Mouse (Mus musculus) brain, embryonic 18.5 days (tissue): ENCODE results near the gene Ccdc7a.

Source experiments
- DNase-seq: peaks from one replicate; pipeline ENCODE4 v3.0.0-alpha.2; 2012; ENCODE audit warnings: low read depth, low spot score

Ccdc7a gene

DNA sequence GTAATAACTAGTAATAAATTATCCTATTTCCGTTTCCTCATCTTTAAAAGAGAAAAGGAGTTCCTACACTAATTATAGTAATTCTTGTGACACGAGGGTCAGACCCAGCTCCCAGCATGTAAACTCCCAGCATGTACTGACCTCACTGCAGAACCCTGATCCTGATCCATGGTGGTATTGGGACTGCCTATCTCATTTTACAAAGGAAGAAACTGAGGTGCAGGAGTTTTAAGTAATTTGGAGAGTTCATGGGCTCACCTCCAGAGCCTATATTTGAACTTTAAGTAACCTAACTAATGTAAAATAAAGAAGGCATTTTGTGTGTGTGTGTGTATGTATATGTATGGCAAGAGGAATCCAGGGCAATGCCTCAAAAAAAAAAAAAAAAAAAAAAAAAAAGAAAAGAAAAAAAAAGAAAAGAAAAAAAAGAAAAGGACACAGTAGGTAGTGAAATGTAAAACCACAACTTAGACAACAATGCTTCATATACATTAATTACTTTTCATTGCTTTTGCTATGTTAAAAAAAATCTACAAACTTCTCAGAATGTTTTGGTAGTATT lies 378.8 kb downstream of the Ccdc7a start:
- no peak for DNase-seq

DNA sequence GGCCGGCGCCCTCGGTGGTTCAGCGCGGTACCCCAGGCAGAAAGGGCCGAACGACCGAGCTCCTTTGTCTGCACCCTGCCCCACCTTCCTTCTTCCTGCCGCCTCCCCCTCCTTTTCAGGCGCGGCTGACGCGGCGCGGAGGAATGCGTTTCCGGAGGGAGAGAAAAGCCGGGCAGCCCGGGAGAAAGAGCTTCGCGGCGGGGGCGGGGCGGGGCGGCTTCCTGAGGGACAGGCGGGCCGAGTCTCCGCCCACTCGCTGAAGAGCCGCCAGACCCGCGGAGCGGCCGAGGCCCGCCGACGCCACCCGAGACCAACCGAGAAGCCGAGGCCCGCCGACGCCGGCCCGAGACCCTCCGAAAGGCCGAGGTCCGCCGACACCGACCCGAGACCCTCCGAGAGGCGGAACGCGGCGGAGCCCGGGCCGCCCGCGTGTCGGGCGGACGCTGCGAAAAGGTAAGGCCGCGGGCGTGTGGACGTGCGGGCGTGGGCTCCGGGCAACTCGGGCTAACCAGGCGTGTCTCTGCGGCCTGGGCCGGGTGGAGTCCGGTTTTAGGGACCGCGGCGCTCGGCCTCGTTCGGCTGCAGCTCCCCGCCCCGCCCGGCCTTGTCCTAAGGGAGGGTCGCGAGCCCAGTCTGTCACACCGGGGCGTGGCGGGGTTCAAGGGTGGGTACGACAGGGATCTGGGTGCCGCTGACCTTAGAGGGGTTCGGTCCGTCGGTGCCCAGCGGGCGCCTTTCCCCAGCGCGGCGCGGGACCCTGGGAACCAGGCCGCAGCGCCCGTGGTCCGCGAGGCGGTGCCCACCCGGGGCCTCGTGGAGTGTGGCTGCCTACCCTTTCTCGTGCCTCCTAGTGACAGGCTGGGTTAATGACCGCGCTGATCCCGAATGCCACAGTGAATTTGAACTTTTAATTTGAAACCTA lies 379.5 kb downstream of the Ccdc7a start, which contains the start of gene Itgb1:
Gene Itgb1, plus strand, starts transcription at position 148 of the 922 bp plus-strand sequence.
- DNase-seq = peak; percentile 91

DNA sequence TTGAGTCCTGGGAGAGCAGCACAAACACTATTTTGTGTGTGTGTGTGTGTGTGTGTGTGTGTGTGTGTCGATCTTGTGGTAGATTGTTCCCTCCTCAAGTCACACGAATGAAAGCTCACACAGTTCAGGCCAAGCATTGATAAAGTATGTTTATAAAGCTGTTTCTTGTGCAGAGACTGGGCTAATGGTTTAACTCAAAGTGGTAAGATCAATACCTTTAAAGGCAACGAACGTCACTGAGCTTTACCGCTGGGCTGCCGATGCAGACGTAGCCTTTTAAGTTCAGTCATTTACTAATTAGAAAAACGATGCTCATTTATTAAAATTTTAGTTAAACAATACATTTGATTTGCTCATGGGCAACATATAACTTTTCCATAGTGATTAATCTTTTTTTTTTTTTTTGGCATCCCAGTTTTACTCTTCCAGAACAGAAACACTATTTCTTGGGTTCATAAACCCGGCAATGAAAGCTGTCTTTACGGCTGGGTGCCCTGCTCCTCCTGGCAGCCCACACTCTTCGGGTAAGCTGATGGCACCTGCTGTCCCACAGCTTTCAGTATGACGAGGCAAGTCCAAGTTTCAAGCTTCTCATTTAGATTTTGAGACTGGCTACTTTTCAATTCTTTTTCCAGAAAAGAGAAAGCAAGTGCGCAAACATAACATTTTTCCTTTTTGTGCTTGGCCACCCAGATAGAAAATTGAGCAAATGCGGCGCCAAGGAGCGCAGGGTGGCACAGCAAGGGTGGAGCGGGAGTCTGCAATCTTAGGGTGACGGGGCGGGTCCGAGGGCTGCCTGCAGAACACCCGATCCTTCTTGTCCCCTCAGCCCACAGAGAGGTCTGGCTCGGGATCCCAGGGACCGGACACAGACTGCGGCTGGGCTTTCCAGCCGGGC lies 380.5 kb downstream of the Ccdc7a start:
- DNase-seq = no peak
